Mouse (Mus musculus): Measurements from ENCODE around the gene Cdc37.

DNA sequence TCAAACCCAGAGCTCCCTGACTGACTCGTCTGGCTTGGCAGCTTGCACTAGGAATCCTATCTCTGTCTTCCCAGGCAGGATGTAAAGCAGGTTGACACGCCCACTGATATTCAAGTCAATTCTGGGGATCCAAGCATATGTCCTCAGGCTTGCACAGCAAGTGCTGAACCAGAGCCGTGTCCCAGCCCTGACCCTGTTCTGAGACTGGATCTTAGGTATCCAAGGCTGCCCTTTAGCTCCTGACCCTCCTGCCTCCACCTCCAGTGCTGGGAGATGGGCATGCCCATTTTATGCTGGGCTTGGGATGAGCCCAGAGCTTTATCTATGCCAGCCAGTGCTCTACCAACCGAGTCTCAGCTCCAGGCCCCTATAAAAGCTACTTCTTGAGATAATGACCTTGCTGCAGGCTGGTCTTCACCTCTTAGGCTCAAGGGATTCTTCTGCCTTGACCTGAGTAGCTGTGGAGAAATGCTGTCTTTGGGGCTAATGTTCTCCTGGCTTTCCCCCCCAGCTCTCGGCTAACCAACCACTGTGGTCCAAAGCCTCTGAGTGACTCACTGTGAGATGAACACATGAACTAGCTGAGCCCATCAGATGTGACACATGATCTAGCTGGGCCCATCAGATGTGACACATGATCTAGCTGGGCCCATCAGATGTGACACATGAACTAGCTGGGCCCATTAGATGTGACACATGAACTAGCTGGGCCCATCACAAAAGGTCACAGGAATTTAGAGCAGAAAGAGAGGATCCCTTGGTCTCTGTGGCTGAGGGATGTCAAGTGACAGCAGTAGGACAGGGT is 43.8 kb downstream of the Cdc37 start:
- TF ChIP-seq CTCF (IDR thresholded peaks at IDR 0.05; ENCODE audit: low read depth, low read length) (no peak), POLR2A (IDR thresholded peaks at IDR 0.05; ENCODE audit: borderline replicate concordance, low read depth, low read length) (no peak)

Data from bone marrow macrophage, adult 2 months (primary cell).